Mouse (Mus musculus): ENCODE results near the gene Gm9913. TPM values are rescaled to one million over a fixed set of nuclear protein-coding genes. Genes with fewer than 3 reads are reported as not detected.

Gene Gm9913
- 0.07 and 0.25 TPM in 2 replicates for polyA plus RNA-seq (2012; rRNA removed)

GRCm38 (mm10) chr2:125505006-125505745 lies at the start of gene Gm9913:
Gm9913 (plus strand) TSS chr2:125505089.

GRCm38 (mm10) chr2:125507893-125508292 lies 3.0 kb downstream of the Gm9913 start, which contains the start of gene Fbn1:
Fbn1 (minus strand) TSS chr2:125507993.

Other genes starting within 250 kb of the Gm9913 start
- 11.4 and 13.8 TPM in 2 replicates for gene Fbn1, start 2.9 kb downstream of the Gm9913 start, polyA plus RNA-seq (2012; rRNA removed)
- gene Cep152, start 120.0 kb downstream of the Gm9913 start, polyA plus RNA-seq (2012; rRNA removed), result 1.1 and 1.3 TPM in 2 replicates
- 11.8 and 18.4 TPM in 2 replicates for gene Eid1, start 168.0 kb downstream of the Gm9913 start, polyA plus RNA-seq (2012; rRNA removed)
- 0.64 TPM in 2 replicates for gene Shc4, start 219.1 kb downstream of the Gm9913 start, polyA plus RNA-seq (2012; rRNA removed)